Mouse (Mus musculus) cortical plate, adult 2 months (tissue): Measurements from ENCODE around the gene Snx4. TPM values are rescaled to one million over a fixed set of nuclear protein-coding genes. Genes with fewer than 3 reads are reported as not detected.

Source experiments
- H3K27ac ChIP-seq: fragments of 200-500 bp; 2 replicates; pipeline ENCODE4 v1.5.1; 2012; ENCODE audit warnings: low read length, control low read depth, inconsistent platforms; ENCODE audit not compliant: insufficient read depth
- H3K4me1 ChIP-seq: fragments of 200-500 bp; 2 replicates; pipeline ENCODE4 v1.6.1; 2011; ENCODE audit warnings: low read length; ENCODE audit not compliant: control insufficient read depth, insufficient read depth
- H3K4me3 ChIP-seq: fragments of 200-500 bp; 2 replicates; pipeline ENCODE4 v1.5.1; 2011; ENCODE audit warnings: mild to moderate bottlenecking, low read length, control low read depth; ENCODE audit not compliant: insufficient read depth
- CTCF ChIP-seq: fragments of 200-500 bp; IDR thresholded peaks from 2 replicates; pipeline ENCODE4 v1.5.1; 2011; ENCODE audit warnings: mild to moderate bottlenecking, control low read depth, low read length; ENCODE audit not compliant: insufficient read depth; ENCODE audit errors: extremely low read depth
- POLR2A ChIP-seq: fragments of 200-500 bp; IDR thresholded peaks from 2 replicates; pipeline ENCODE4 v1.6.1; 2011; ENCODE audit warnings: mild to moderate bottlenecking, low read length, control low read depth; ENCODE audit not compliant: insufficient read depth; ENCODE audit errors: extremely low read depth
- polyA plus RNA-seq: library from polyadenylated mRNA; depleted of rRNA; stranded (reverse); fragments of >200 nt; gene quantifications from 2 replicates; pipeline ENCODE4 v1.2.3, GENCODE M21; 2012

Snx4 gene
- polyA plus RNA-seq, 1 experiment: 24.3 TPM

GRCm38 (mm10) chr16:33244136-33244691 is 7.0 kb upstream of the Snx4 start:
- Histone ChIP-seq H3K27ac (no peak overlapping the region), H3K4me1 (no peaks in the 10 kb centered on the region), H3K4me3 (no peak overlapping the region)
- TF ChIP-seq POLR2A (no peak), CTCF (no peak; the same call in 1 of the 2 replicates)

DNA sequence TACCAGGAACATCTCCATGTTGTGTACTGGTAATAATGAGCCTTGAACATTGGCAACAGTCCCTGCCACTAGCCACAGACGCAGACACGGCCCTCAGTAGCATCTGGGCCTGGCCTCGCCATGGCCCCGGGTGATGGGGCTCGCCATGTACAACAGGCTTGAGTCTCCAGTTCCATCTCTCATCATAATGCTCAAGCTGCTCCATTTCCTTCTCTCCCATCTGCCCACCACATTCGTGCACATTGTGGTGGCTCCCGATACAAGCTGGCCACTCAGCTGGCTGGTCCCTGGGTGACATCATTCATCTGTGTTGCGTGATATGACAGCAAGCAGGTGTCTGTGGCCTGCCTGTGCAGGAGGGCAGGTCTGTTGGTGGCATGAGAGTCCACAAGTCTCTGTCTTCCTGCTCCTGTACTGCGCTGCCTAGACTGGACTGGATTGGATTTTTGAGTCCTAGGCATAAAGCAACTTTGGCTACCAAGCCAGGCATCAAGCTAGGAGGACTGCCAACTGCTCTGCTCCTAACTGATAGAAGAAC is 6.2 kb upstream of the Snx4 start:
- no peak overlapping the region for H3K27ac ChIP-seq
- H3K4me3 ChIP-seq: no peak overlapping the region
- no peak for TF ChIP-seq POLR2A
- no peak for TF ChIP-seq CTCF
- H3K4me1 ChIP-seq: no peaks in the 10 kb centered on the region

- H3K27ac ChIP-seq: no peak overlapping the region
- H3K4me3 ChIP-seq: no peak overlapping the region
- TF ChIP-seq CTCF: no peak
- TF ChIP-seq POLR2A: no peak
- H3K4me1 ChIP-seq: no peaks in the 10 kb centered on the region; the same call in 1 of the 2 replicates
These were observed 4.7 kb upstream of the Snx4 start for GRCm38 (mm10) chr16:33246526-33246925.

GRCm38 (mm10) chr16:33247006-33247405 is 4.2 kb upstream of the Snx4 start:
- no peak overlapping the region for H3K4me3 ChIP-seq
- H3K27ac ChIP-seq: no peak overlapping the region
- TF ChIP-seq POLR2A (no peak), CTCF (no peak)
- H3K4me1 ChIP-seq: no peaks in the 10 kb centered on the region; the same call in 1 of the 2 replicates

DNA sequence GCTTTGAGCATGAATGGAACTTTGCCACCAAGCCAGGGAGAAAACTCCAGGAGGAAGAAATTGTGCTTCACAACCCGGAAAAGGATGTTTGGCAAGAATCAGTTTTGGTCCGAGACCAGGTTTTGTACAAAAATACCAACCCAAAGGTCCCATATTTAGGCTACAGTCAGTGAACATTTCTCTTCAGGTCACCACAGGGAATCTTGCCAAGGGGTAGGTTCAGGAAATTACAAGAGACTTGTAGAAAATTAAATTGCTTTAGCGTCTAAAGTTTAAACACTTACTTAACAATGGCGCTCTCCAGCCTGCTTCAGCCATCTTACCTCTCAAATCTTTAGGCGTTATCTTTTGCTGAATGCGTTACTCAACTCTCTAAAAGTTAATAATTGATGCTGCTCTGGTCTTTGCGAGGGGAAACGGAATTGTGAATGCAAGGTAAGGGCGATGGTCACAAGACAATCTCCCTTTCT is 556 bp upstream of the Snx4 start:
- Histone ChIP-seq H3K4me3 (peak overlapping the region; percentile 71), H3K27ac (no peak overlapping the region), H3K4me1 (peaks cover 1% of the 10 kb centered on the region; the same call in 1 of the 2 replicates)
- TF ChIP-seq CTCF: no peak

DNA sequence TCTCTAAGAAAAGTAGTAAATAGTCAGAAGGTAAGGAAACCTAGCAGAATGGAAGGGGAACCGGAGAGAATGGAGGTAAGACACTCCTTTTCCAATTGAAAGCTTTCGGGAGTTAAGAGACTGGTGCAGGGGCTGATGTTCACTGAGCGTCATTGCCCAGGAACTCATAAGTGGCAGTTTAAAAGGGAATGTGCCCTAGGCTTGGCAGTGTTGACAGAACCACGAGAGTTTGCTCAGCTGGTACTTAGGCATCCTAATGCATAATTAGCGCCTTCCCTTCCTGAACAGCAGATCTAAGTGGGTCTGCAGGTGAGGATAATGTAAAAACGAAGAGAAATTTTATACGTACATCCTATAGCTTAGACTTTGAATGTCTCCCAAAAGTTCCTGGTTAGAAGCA is 4.4 kb downstream of the Snx4 start:
- Histone ChIP-seq H3K4me3 (no peak overlapping the region), H3K27ac (no peak overlapping the region), H3K4me1 (peaks cover 6% of the 10 kb centered on the region; the same call in 1 of the 2 replicates)
- no peak for TF ChIP-seq POLR2A
- no peak for TF ChIP-seq CTCF

DNA sequence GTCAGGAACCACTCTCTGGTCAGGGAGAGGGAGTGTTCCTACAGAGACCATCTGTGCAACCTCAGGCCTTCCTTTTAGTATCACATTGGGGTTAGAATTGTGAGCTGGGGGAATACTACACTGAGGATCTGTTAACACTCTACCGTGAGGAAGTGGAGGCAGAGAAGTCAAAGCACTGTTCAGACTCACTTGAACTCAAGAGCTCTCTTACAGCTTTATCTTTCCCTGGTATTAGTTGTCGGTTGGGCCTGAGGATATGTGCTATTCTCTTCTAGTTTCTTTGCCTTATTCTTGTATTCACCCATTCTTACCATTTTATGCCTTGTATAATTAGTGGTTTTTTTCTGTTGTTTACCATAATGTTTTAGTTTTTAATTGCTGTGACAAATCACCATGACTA is 7.3 kb downstream of the Snx4 start:
- no peak overlapping the region; the same call in 1 of the 2 replicates for H3K27ac ChIP-seq
- no peak for TF ChIP-seq POLR2A
- no peak for TF ChIP-seq CTCF
- no peak overlapping the region for H3K4me3 ChIP-seq
- H3K4me1 ChIP-seq: peaks cover 7% of the 10 kb centered on the region; the same call in 1 of the 2 replicates

- TF ChIP-seq POLR2A (no peak), CTCF (no peak)
- no peak overlapping the region for H3K27ac ChIP-seq
- H3K4me3 ChIP-seq: no peak overlapping the region
- H3K4me1 ChIP-seq: peaks cover 7% of the 10 kb centered on the region; the same call in 1 of the 2 replicates
These were observed 8.6 kb downstream of the Snx4 start for GRCm38 (mm10) chr16:33259824-33260223.

GRCm38 (mm10) chr16:33260825-33261224 is 9.6 kb downstream of the Snx4 start:
- Histone ChIP-seq H3K4me3 (no peak overlapping the region), H3K27ac (no peak overlapping the region), H3K4me1 (peaks cover 6% of the 10 kb centered on the region; the same call in 1 of the 2 replicates)
- TF ChIP-seq CTCF (no peak), POLR2A (no peak)

DNA sequence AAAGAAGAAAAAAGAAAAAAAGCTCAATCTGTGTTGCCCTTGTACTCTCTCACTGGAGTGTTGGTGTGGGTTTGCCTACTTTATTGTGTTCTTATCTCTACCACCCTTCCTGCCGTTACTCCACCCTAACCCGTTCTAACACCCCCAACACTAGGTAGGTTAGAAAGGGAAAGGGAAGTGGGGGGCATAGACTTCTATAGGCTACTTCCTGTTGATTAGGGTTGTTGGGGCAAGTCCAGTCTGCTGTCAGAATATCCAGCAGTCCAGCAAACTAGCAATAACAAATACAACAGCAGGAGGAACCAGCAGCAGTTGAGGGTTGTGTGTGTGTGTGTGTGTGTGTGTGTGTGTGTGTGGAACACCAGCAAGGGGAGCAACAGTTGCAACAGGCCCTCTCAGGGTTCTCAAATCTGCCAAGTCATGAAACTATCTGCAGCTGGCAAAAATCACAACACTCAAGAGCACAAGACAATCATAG is 10.4 kb downstream of the Snx4 start:
- peaks cover 6% of the 10 kb centered on the region; the same call in 1 of the 2 replicates for H3K4me1 ChIP-seq
- TF ChIP-seq POLR2A (no peak), CTCF (no peak)

DNA sequence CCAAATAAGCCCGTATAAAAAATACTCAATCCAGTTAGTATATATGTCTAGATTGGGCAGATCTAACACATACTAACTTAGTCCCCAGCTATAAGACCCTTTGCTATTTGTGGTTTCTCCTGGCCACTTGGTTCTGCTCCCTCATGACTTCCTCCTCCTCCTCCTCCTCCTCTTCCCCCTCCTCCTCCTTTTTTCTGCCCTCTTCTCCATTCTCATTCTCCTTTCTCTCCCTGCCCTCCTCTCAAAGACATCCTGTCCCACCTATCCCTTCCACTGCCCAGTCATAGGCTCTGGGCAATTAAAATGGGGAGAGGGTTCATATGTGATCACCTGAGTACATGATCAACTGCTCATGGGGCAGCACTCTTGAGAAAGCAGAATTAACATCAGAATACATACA is 10.9 kb downstream of the Snx4 start:
- H3K4me3 ChIP-seq: no peak overlapping the region
- H3K27ac ChIP-seq: no peak overlapping the region
- H3K4me1 ChIP-seq: peaks cover 6% of the 10 kb centered on the region; the same call in 1 of the 2 replicates
- TF ChIP-seq POLR2A (no peak), CTCF (no peak)

More for the DNA sequence above, 10.4 kb downstream of the Snx4 start:
- no peak overlapping the region for H3K27ac ChIP-seq
- no peak overlapping the region for H3K4me3 ChIP-seq
